Mouse (Mus musculus) hindbrain, embryonic 16.5 days (tissue): ENCODE data around the gene Sardh. TPM values are rescaled to one million over a fixed set of nuclear protein-coding genes. Genes with fewer than 3 reads are reported as not detected.

Experiments used
- ATAC-seq: fragments of 200-750 bp; cut with Nextera tagmentation; 2 replicates; pipeline ENCODE4 v1.8.0; 2017; ENCODE audit warnings: moderate TSS enrichment, moderate library complexity
- H3K27ac ChIP-seq: fragments of 300-500 bp; sonication (generic); 2 replicates; pipeline ENCODE4 v1.5.1; 2014; ENCODE audit warnings: low read depth, mild to moderate bottlenecking, control low read depth, low read length, moderate library complexity
- H3K27me3 ChIP-seq: fragments of 300-500 bp; sonication (generic); replicated peaks from 2 replicates; pipeline ENCODE4 v1.6.1; 2014; ENCODE audit warnings: low read length; ENCODE audit not compliant: control insufficient read depth, insufficient read depth
- H3K36me3 ChIP-seq: fragments of 300-500 bp; sonication (generic); 2 replicates; pipeline ENCODE4 v1.6.1; 2014; ENCODE audit warnings: mild to moderate bottlenecking, low read length, moderate library complexity, mixed read lengths; ENCODE audit not compliant: control insufficient read depth, insufficient read depth
- H3K4me1 ChIP-seq: fragments of 300-500 bp; sonication (generic); 2 replicates; pipeline ENCODE4 v1.6.1; 2014; ENCODE audit warnings: low read depth, low read length; ENCODE audit not compliant: control insufficient read depth, insufficient read depth
- H3K4me2 ChIP-seq: fragments of 300-500 bp; sonication (generic); 2 replicates; pipeline ENCODE4 v1.6.1; 2014; ENCODE audit warnings: mild to moderate bottlenecking, low read length, control low read depth, moderate library complexity
- H3K4me3 ChIP-seq: fragments of 300-500 bp; sonication (generic); 2 replicates; pipeline ENCODE4 v1.5.1; 2014; ENCODE audit warnings: mild to moderate bottlenecking, low read length, control low read depth, moderate library complexity
- H3K9ac ChIP-seq: fragments of 300-500 bp; sonication (generic); 2 replicates; pipeline ENCODE4 v1.6.1; 2014; ENCODE audit warnings: low read depth, mild to moderate bottlenecking, control low read depth, low read length, moderate library complexity
- H3K9me3 ChIP-seq: fragments of 300-500 bp; sonication (generic); 2 replicates; pipeline ENCODE4 v1.6.1; 2014; ENCODE audit warnings: mild to moderate bottlenecking, low read length, moderate library complexity; ENCODE audit not compliant: control insufficient read depth
- WGBS: fragments of 180-500 bp; shearing (Covaris S2); extraction: QIAGEN DNeasy Blood & Tissue Kit; methylation state at CpG from one replicate; pipeline ENCODE4 v1.1.7; 2014; 5-methylcytosine and 5-hydroxymethylcytosine counted together
- polyA plus RNA-seq: library from polyadenylated mRNA; unstranded; fragments of >200 nt; fragmentation: Nextera tagmentation; extraction: Ambion mirVana; gene quantifications from 2 replicates; pipeline ENCODE4 v1.2.1, GENCODE M21; 2015

The Sardh gene
- polyA plus RNA-seq, 1 experiment from 2014 or later, result 9.1 TPM

- Histone ChIP-seq H3K36me3 (no peaks in the 10 kb centered on the region), H3K9me3 (0 out of 2 replicates have a peak, but pooled peaks cover 3% of the 10 kb centered on the region)
These were observed 49.4 kb downstream of the Sardh start for GRCm38 (mm10) chr2:27198551-27199246.

GRCm38 (mm10) chr2:27189994-27190393, 58.1 kb downstream of the Sardh start:
- ATAC-seq, result no peak
- no peak overlapping the region for H3K27ac ChIP-seq
- no peaks in the 10 kb centered on the region for H3K36me3 ChIP-seq
- 0 out of 2 replicates have a peak, but pooled peaks cover 3% of the 10 kb centered on the region for H3K9me3 ChIP-seq
- WGBS, result 59% methylated on average over 4 of the region's 4 CpGs
- no peaks in the 10 kb centered on the region for H3K4me1 ChIP-seq
- no peaks in the 10 kb centered on the region for H3K27me3 ChIP-seq
- H3K4me3 ChIP-seq, result no peak overlapping the region
- H3K4me2 ChIP-seq, result no peak overlapping the region
- H3K9ac ChIP-seq, result no peak overlapping the region

More at GRCm38 (mm10) chr2:27198551-27199246, 49.4 kb downstream of the Sardh start:
- H3K4me1 ChIP-seq, result no peaks in the 10 kb centered on the region
- no peak overlapping the region for H3K4me2 ChIP-seq
- no peak overlapping the region for H3K9ac ChIP-seq
- H3K4me3 ChIP-seq, result no peak overlapping the region
- 66% methylated on average over 5 of the region's 5 CpGs for WGBS
- H3K27ac ChIP-seq, result no peak overlapping the region
- ATAC-seq, result no peak
- H3K27me3 ChIP-seq, result no peaks in the 10 kb centered on the region

- Histone ChIP-seq H3K9ac (no peak overlapping the region), H3K4me2 (no peak overlapping the region), H3K27me3 (no peaks in the 10 kb centered on the region), H3K4me3 (no peak overlapping the region), H3K36me3 (no peaks in the 10 kb centered on the region), H3K9me3 (no peaks in the 10 kb centered on the region), H3K4me1 (no peaks in the 10 kb centered on the region), H3K27ac (no peak overlapping the region)
- WGBS, result 90% methylated on average over 6 of the region's 6 CpGs
- no peak for ATAC-seq
These were observed 60.6 kb downstream of the Sardh start for GRCm38 (mm10) chr2:27187531-27187930.

- ATAC-seq, result peak; percentile 82
- no peaks in the 10 kb centered on the region for H3K36me3 ChIP-seq
- no peak overlapping the region for H3K4me2 ChIP-seq
- no peaks in the 10 kb centered on the region for H3K9me3 ChIP-seq
- H3K4me1 ChIP-seq, result no peaks in the 10 kb centered on the region
- no peak overlapping the region for H3K4me3 ChIP-seq
- 0 out of 2 replicates have a peak overlapping the region, but pooled peaks have one; percentile 4 for H3K27ac ChIP-seq
- H3K27me3 ChIP-seq, result no peaks in the 10 kb centered on the region
- no peak overlapping the region for H3K9ac ChIP-seq
- WGBS, result 59% methylated on average over 12 of the region's 12 CpGs
These were observed 64.4 kb downstream of the Sardh start for GRCm38 (mm10) chr2:27183734-27184133.

GRCm38 (mm10) chr2:27181907-27182306, 66.2 kb downstream of the Sardh start:
- Histone ChIP-seq H3K36me3 (no peaks in the 10 kb centered on the region), H3K4me2 (no peak overlapping the region), H3K9me3 (no peaks in the 10 kb centered on the region), H3K27me3 (no peaks in the 10 kb centered on the region), H3K4me3 (no peak overlapping the region), H3K4me1 (no peaks in the 10 kb centered on the region), H3K9ac (no peak overlapping the region), H3K27ac (no peak overlapping the region)
- 77% methylated on average over 4 of the region's 4 CpGs for WGBS
- no peak for ATAC-seq

GRCm38 (mm10) chr2:27179101-27179500, 69.0 kb downstream of the Sardh start:
- Histone ChIP-seq H3K36me3 (no peaks in the 10 kb centered on the region), H3K27ac (no peak overlapping the region), H3K4me1 (no peaks in the 10 kb centered on the region), H3K4me3 (no peak overlapping the region), H3K9ac (no peak overlapping the region), H3K4me2 (no peak overlapping the region), H3K9me3 (no peaks in the 10 kb centered on the region), H3K27me3 (no peaks in the 10 kb centered on the region)
- no peak for ATAC-seq
- 81% methylated on average over 8 of the region's 8 CpGs for WGBS

- Histone ChIP-seq H3K4me3 (no peak overlapping the region), H3K36me3 (no peaks in the 10 kb centered on the region), H3K4me2 (no peak overlapping the region), H3K9me3 (no peaks in the 10 kb centered on the region), H3K27me3 (no peaks in the 10 kb centered on the region), H3K27ac (no peak overlapping the region), H3K9ac (no peak overlapping the region), H3K4me1 (no peaks in the 10 kb centered on the region)
- WGBS, result 73% methylated on average over 10 of the region's 10 CpGs
- ATAC-seq, result no peak
These were observed 72.4 kb downstream of the Sardh start for GRCm38 (mm10) chr2:27175696-27176267.

GRCm38 (mm10) chr2:27174242-27174641, 73.9 kb downstream of the Sardh start:
- ATAC-seq, result no peak
- Histone ChIP-seq H3K9me3 (no peaks in the 10 kb centered on the region), H3K27me3 (no peaks in the 10 kb centered on the region), H3K4me1 (no peaks in the 10 kb centered on the region), H3K9ac (no peak overlapping the region), H3K27ac (no peak overlapping the region), H3K4me2 (no peak overlapping the region), H3K4me3 (no peak overlapping the region), H3K36me3 (no peaks in the 10 kb centered on the region)
- WGBS, result 82% methylated on average over 2 of the region's 2 CpGs

- Histone ChIP-seq H3K27me3 (no peaks in the 10 kb centered on the region), H3K4me1 (peaks cover 4% of the 10 kb centered on the region), H3K4me2 (no peak overlapping the region), H3K36me3 (no peaks in the 10 kb centered on the region), H3K9ac (no peak overlapping the region), H3K4me3 (no peak overlapping the region), H3K9me3 (no peaks in the 10 kb centered on the region), H3K27ac (no peak overlapping the region)
- no peak for ATAC-seq
- 32% methylated on average over 2 of the region's 2 CpGs for WGBS
These were observed 81.1 kb downstream of the Sardh start for GRCm38 (mm10) chr2:27166999-27167398.
